Mouse (Mus musculus) lung, postnatal 36 days (tissue): ENCODE results near the gene Pigq.

Source experiments
- DNase-seq: peaks from one replicate; pipeline ENCODE4 v3.0.0; 2022; ENCODE audit warnings: mixed read lengths

Gene Pigq

DNA sequence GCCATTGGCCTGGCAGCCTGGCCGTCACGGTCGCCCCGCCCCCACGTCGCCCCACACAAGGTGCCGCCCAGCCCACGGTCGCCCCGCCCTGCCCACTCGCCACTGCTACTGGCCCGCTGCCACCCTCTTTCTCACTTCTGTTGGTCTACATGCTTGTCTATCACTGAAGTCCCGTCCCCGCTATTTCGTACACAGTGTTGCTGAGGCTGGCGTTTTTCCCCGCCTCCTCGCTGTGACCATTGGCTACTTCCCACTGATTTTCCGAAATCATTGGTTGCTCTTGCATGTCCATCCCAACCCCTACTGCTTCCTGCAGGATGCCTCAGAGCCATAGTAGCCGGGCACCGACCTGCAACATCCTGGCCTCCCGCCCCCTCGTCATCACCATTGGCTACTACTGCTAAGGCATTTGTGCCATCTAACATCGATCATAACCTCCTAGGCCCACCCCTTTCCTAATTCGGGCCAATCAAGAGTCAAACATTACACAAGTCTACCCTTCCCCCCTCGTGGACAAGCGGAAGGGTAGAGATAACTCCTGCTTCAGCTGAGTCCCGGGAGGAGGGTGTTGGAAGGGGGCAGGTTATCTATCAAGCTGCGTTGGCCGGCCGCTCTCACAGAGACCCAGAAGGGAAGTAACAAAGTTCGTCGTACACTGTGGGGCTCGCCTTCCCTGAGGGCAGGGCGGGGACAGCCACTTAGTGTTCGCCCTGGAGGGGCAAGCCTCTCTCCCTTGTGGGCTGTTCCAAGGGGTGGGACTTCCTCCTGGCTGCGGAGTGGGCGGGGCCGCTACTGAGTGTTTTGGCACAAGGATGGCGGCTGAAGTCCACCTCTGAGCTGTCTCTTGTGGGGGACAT, 24.7 kb downstream of the Pigq start:
- DNase-seq: peak; percentile 100

- peak; percentile 28 for DNase-seq
Measured at GRCm38 (mm10) chr17:25919144-25919785, 25.5 kb downstream of the Pigq start, which contains the start of gene Rab40c. TSS of gene Rab40c (minus strand) at chr17:25919727.

- no peak for DNase-seq
Measured at GRCm38 (mm10) chr17:25918037-25918750, 26.5 kb downstream of the Pigq start.

DNA sequence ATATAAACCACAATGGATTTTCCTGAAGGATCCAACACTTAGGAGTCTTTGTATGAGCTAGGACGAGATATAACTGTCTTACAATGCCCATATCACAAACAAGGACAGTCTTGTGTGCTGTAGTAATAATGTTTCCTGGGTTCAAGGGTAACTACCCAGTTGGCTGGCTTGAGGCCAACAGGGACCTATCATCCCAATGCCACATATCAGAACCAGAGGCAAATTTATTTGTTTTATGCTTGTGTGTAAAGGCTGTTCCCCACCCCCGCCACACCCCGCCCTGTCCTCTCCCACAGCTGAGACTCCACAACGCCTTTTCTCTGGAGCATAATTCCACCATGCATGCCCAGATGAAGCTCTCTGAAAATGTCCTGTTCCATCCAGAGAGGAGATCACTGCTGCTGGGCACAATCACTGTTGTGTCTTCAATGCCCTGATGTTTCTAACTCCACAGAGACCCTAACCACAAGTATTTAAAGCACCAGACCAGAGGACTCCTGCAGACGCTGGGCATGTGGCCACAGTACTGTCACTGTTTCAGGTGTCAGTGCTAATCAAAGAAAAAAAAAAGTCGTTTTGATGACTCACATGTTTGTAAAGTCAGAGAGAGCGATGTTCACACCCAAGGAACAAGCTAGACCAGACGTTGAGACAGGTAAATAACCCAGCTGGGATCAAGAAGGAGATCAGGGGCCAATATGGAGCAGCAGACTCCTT, 27.6 kb downstream of the Pigq start:
- no peak for DNase-seq

GRCm38 (mm10) chr17:25914295-25914694, 30.4 kb downstream of the Pigq start:
- DNase-seq: no peak

GRCm38 (mm10) chr17:25913877-25914275, 30.9 kb downstream of the Pigq start:
- peak; percentile 54 for DNase-seq

DNA sequence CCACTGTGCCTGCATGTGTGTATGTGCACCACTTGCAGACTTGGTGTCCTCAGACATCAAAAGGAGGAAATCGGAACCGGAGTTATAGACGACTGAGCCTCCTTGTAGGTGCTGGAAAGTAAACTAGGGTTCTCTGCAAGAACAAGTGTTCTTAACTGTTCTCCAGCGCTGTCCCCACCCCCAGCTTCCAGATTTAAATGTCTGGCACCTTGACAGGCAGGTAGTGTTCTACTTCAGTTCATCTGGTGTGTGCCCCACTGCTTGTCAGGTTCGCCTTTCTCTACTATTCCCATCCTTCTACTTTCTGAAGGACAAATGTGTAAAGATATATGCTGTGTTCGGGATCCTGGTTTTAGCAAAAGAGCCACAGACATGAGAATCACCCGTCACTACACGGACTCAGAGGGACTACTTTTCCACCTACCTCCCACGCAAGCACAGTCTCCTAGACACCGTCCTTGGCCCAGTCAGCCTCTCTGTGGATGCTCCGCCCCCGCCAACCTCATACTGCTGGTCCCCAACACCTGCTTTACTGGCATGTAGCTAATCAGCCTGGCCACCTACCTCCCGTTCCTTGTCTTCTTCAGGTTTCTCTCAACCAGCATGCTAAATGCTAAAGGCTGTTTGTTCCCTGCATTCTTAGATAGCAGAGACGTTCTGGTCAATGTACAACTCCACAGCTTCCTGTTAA, 31.4 kb downstream of the Pigq start:
- DNase-seq: peak; percentile 70

DNA sequence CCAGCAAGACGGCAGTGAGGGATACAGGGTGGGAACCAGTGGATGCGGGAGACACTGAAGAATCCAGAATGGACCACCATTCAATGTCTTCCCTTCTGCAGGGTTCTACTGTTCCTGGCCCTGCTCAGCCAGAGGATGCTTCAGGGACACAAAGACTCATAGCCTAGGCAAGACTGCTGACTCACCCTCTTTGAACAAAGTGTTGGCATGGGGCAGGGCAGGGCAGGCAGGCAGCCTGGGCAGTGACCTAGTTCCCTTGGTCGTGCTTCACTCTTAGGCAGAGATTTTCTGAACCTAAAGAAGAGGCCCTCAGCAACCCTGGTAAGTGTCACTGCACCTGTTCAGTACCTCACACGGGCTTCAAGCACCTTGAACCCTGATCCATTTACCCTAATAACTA, 32.9 kb downstream of the Pigq start:
- DNase-seq: peak; percentile 61

DNA sequence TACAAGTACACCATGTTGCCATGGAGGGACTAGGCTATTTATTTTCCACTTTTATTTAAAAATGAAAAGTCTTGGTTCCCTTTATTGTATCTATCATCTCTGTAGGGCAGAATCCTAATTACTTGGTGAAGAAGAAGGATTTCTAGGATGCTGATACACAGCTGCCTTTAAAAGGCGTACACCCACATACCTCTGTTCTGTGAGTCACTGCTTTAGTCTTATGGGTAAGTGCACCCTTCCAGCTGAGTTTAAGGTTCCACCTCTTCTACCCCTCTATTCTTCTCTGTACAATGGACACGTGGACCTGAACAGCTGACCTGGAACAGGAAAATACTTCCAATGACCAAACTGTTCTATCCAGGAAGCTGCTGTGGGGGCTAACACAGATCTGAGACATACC, 37.1 kb downstream of the Pigq start:
- DNase-seq: no peak

GRCm38 (mm10) chr17:25903061-25903460, 41.7 kb downstream of the Pigq start:
- DNase-seq: no peak

DNA sequence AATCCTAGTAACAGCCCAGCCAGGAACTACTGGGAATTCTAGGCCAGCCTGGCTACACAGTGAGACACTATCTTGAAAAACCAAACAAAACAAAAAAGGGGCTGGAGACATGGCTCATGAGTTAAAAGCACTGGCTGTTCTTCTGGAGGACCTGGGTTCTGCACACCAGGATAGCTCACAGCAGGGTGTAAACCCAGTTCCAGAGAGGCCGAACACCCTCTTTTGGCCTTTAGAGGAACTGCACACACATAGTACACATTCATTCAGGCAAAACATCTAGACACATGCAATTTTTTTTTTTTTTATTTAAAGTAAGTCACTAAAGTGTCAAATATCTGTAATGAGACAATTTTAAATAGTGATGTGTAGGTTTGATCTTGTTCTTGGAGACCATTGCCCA, 44.5 kb downstream of the Pigq start:
- no peak for DNase-seq

- no peak for DNase-seq
Measured at GRCm38 (mm10) chr17:25895891-25896290, 48.8 kb downstream of the Pigq start.

GRCm38 (mm10) chr17:25895415-25895814, 49.3 kb downstream of the Pigq start:
- no peak for DNase-seq

- DNase-seq: peak; percentile 79
Measured at GRCm38 (mm10) chr17:25893975-25894617, 50.6 kb downstream of the Pigq start.

GRCm38 (mm10) chr17:25888837-25889236, 55.9 kb downstream of the Pigq start:
- DNase-seq: no peak

- peak; percentile 72 for DNase-seq
Measured at GRCm38 (mm10) chr17:25887467-25887866, 57.3 kb downstream of the Pigq start.

DNA sequence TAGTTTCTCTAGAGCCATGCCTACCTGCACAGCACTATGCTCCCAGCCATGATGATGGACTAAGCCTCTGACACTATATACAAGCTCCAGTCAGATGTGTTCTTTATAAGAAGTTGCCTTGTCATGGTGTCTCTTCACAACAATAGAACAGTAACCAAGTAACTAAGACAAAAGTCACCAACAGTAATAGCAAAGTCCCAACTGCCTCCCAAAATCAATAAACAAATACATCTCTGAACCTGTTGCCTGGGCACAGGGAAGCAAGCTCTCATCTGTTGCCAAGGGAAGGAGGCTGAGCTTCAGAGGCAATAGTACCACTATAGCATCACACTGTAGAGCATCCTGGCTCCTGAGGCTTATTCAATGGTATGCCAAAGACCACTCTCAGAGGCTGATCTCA, 57.9 kb downstream of the Pigq start:
- DNase-seq: no peak

- no peak for DNase-seq
Measured at GRCm38 (mm10) chr17:25885636-25886035, 59.1 kb downstream of the Pigq start.

GRCm38 (mm10) chr17:25883824-25884223, 60.9 kb downstream of the Pigq start:
- DNase-seq: no peak

- DNase-seq: no peak
Measured at GRCm38 (mm10) chr17:25883268-25883667, 61.5 kb downstream of the Pigq start.

- DNase-seq: no peak
Measured at GRCm38 (mm10) chr17:25882306-25882705, 62.4 kb downstream of the Pigq start.

- DNase-seq: no peak
Measured at GRCm38 (mm10) chr17:25881691-25882090, 63.0 kb downstream of the Pigq start.
